Mouse (Mus musculus): Measurements from ENCODE around the gene Gm4869.
A peak's percentile ranks its signal among the peaks of the same experiment; 100 is the strongest.
"Not testable (repeated sequence)": the region's sequence is repeated elsewhere in the genome, so short reads cannot be mapped to it uniquely, and the experiment has no call there.

Gm4869 gene

DNA sequence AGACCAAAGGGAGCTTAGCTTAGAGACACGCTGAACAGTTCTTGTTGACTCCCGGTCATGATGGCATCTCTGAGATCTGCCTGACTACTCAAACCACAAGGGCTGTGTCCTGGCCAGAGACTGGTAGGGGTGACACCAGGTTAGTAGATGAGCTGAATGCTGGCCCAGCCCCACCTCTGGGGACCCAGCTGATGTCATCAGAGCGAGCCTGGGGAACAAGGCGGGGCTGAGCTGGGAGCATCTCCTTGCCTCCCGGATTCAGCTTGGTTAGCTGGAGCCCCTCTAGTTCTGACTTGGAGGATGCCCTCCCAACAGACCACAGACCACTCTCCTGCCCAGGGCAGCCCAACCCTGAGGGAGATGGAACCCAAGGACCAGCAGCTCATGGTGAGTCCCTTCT is at the start of gene Gm4869:
TSS of gene Gm4869 (plus strand) at position 301 of the 400 bp plus-strand sequence.
- no peak for DNase-seq

DNA sequence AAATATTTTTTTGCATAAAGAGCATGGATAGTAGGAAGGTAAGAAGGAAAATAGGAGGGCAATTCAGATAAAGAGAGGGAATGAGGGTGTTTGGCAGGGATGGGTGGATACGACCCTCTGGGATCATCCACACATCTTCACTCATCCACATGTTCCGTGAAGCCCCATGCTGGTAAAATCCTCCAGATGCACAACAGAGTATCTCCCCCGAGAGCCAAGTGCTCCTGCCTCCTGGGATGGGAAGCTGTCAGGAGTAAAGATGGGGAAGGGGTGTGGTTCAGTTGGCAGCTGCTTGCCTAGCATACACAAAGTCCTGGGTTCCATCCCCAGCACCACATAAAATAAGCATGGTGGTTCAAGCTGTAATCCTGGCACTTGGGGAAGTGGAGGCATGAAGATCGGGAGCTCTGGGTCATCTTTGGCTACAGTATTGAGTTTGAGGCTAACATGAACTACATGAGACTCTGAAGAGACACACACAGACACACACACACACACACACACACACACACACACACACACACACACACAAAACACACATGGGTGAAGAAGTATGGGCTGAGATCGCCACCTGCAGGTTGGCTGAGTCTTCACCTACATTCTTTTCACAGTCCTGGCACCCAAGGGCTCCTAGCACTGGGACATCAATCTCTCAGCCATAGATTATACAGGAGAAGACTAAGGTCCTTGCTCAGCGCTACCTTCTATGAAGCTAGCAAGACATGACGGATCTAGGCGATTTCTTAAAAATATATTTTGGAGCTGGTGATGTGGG is 49.1 kb upstream of the Gm4869 start:
- no peak for DNase-seq

DNA sequence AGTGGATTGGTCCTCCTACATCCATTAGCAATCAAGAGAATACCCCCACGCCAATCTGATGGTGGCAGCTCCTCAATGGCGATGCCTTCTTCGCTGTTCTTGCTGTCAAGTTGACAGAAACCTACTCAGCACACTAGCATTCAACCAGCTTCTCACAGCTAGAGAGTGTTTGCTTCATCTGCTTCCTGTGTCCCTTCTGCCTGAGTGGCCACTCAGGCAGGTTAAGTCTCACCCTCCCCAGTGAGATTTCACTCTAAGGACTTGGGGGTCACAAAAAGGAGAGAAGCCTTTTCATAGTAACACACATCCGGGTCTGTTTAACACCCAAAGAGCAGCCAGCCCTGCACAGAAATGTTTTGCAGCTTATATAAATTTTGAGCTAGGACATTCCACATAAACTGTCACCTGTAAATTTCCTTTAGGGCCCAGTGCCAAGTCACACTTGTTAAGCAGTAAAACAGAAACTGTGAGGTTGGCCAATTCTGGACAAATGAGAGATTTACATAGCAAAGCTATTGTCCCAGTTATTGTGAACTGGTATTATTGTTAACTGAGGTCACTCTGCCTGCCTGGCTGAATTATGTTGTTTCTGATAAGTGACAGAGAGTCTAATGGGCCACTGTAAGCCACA is 42.7 kb upstream of the Gm4869 start:
- no peak for DNase-seq

DNA sequence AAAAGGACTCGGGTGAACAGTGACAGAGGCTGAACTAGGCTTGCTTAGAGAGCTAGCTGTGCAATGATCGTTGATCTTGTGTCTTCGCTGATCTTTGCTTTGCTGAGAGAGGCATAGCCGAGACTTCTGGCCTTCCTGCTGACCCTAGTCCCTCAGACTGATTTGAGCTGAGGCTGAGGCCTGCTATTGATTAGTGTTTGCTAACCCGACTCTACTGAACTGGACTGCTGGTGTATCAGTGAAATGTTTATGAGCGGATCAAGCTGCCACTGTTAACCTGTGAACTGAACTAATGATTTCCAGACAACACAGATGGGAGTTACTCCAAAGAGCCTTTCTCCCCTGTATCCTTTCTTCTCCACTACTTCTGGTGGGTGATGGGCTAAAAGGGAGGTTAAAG is 40.3 kb upstream of the Gm4869 start:
- DNase-seq: no peak

DNA sequence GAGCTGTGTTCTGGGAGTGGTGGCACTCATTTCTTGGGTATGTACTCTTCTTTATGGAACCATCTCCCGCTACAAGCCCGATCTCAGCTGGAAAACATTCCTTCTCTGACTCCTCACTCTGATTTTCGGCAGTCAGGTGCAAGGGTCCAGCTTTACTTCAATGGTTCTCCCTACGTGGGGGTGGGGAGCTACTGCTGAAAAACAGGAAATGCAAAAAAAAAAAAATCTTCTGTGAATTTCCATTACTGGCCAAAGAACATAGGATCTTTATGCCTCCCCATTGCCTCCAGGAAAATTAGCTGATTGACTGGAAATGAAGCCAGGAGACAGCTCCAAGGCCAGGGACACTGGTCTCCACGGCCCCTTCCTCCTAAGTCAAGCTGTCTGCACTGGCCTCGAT is 38.8 kb upstream of the Gm4869 start:
- no peak for DNase-seq

DNA sequence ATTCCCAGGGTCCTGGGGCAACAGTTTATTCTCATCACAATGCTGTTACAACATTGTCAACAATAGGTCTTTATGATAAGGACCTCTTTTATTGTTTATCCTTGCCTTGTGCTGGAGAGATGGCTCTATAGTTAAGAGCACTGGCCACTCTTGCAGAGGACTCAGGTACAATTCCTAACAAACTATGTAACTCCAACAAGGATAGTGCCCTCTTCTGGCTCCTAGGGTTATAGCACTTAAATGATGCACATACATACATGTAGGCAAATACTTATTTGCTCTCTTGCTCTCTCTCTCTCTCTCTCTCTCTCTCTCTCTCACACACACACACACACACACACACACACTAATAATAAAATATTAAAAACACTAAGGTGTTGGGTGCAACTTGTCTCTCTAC is 36.6 kb upstream of the Gm4869 start:
- no peak for DNase-seq

DNA sequence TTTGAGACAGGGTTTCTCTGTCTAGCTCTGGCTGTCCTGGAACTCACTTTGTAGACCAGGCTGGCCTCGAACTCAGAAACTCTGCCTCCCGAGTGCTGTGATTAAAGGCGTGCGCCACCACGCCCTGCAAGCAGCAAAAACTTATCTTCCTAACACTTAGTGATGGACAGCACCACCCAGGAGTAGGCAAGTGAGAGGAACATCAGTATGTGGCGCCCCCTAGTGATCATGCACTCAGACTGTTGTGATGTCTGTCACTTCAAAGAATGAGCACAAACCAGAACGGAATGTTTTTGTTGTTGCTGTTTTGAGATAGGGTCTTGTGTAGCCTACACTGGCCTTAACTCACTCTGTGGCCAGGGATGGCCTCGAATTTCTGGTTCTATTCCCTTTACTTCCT is 34.1 kb upstream of the Gm4869 start:
- no peak for DNase-seq

DNA sequence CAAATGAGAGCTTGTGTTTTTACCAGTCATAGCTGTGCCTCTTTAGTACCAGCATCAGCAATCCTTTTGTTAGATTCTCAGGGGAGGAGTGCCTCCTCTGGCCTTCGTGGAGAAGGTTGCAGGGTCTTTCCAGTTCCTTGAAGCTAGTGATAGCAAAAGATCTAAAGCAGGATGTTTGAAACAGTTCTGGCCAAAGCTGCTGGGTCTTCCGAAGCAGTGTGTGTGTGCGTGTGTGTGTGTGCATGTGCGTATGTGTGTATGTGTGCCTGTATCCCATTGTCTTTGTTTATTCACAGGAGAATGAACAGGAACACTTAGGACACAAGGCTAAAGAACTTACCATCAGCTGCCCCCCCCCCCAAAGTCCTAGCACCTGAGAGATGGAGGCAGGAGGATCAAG is 30.8 kb upstream of the Gm4869 start:
- DNase-seq: no peak

DNA sequence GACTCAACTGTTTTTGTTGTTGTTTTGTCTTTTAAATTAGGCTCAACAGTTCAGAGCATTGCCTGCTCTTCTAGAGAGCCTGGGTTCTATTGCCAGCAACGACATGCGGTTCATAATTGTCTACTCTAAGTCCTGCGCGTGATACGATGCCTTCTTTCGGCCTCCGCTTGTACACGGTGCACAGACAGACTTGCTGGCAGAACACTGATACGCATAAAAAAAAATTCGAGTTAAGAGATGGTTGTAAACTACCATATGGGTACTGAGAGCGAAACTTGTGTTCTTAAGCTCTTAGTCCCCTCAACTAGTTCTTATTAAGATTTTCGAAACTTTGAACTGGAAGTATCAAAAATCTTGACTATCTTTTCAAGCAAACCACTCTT is 27.3 kb upstream of the Gm4869 start:
- no peak for DNase-seq

DNA sequence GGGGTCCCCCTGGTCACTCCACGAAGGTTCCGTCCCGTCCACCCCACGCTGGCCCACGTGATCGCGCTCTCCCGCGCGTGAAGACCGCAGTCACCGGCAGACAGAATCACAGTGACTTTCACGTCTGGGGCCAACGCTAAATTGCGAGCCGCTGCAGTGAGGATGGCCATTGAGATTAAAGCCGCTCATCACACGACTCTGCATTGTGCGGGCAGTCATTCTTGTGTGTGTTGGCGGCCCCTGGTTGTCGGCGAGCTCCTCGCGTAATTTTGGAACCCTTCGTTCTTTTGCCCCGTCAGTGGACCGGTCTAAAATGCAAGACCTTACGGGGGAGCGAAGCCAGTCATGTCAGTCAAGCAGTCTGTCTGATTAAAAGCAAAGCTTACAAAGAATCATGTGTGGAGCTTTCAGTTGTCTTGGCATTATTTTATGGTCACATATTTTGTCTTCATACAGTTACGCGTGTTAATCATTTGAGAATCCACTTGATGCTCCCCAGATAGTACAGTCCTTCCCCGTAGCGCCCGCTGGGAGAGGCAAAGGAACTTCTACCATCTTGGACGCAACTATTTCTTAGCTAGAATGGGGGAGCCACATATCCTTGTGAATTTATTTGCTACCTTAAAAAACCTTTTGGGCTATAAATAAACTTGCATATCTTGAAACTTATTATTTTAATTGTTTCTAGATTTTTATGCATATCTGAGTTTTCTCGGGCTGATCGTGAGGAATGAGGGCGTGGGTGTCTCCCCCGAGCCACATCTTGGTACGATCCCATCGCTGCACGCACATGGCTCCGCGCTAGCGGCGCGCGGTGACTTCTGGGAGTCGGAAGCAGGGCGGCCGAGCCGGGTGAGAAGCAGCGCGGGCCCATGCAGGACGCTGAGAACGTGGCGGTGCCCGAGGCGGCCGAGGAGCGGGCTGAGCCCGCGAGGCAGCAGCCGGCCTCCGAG is 26.7 kb upstream of the Gm4869 start, which contains the start of gene Eif3b:
TSS of gene Eif3b (plus strand) at position 840 of the 953 bp plus-strand sequence.
- peak; percentile 91 for DNase-seq

DNA sequence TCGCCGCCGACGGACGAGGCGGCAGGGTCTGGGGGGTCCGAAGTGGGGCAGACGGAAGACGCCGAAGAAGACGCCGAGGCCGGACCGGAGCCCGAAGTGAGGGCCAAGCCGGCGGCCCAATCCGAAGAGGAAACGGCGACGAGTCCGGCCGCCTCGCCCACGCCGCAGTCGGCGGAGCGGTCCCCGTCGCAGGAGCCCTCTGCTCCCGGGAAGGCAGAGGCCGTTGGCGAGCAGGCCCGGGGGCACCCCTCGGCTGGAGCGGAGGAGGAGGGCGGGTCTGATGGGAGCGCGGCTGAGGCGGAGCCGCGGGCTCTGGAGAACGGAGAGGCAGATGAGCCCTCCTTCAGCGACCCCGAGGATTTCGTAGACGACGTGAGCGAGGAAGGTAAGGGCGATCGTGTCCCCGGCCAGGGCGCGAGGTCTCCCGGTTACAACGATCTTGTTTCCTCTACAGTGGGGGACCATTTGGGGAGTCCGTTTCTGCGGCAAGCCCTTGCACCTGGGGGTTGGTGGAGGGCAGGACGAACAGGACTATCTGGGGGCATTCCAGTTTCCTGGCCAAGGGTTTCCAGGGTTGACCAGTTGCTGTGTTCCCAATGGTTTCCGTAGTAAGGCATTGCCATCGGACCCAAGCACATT is 25.9 kb upstream of the Gm4869 start:
- peak; percentile 29 for DNase-seq

DNA sequence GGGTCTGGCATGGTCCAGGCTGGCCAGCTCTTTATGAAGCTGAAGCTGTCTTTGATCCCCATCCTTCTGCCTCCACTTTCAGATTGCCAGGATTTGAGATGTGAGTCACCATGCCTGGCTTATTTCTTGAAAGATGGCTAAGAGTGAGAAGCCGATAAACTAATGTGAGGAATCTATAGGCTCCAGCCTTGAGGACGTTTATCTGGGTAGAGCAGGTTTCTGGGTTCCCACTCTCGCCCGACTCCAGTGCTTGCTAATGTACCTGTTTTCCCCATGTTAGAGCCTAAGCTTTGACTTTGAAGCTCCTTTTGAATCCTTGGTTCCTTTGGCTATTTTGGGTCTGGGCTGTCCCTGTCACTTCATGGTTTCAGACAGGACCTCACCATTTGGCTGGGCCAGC is 24.8 kb upstream of the Gm4869 start:
- no peak for DNase-seq

DNA sequence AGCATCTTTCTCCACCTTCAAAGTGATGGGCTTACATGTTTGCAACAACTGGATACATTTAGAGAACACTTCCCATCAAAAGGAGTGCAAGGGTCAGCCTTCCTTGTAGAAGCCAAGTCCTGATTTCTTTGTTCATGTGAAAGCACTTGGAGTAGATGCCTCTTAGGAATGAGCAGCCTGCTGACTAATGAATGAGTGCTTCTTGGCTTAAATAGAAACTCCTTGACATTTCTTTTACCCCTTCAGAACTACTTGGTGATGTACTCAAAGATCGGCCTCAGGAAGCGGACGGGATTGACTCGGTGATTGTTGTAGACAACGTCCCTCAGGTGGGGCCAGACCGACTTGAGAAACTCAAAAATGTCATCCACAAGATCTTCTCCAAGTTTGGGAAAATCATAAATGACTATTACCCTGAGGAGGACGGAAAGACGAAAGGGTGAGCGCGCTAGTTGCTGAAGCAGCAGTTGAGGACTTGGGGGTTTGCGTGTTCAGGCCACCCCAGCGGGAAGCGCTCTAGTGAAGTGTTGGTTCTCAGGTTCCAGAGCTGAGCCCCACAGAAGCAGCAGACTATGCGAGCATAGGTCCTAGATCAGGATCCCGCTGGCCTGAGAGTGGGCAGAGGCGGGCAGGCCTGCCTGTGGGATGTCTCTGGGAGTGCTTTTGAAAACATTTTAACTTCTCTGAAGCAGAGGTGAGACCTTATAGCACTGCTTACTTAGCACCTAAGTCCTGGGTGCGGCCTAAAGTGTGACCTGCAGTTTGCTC is 20.2 kb upstream of the Gm4869 start:
- no peak for DNase-seq

DNA sequence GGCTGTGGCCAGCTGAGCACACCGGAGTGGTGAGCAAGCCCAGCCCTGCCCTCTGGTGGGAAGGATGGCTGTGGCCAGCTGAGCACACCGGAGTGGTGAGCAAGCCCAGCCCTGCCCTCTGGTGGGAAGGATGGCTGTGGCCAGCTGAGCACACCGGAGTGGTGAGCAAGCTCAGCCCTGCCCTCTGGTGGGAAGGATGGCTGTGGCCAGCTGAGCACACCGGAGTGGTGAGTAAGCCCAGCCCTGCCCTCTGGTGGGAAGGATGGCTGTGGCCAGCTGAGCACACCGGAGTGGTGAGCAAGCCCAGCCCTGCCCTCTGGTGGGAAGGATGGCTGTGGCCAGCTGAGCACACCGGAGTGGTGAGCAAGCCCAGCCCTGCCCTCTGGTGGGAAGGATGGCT is 6.3 kb upstream of the Gm4869 start:
- DNase-seq: not testable (repeated sequence)

DNA sequence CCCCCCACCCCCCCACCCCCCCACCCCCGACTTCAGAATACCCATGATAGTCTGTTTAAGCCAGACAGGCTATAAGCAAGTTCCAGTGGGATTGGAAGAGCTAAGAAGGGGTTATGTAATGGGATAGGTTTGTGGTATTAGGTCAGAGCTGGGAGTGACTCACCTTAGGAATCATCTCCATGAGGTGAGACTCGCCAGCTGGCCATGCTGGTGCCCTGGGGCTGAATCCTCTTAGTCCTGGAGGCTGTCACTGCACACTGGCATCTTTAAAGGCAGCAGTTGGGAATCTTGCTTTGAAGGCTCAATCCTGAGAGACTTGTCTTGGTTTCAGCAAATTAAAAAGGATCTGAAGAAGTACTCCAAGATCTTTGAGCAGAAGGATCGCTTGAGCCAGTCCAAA is 4.0 kb upstream of the Gm4869 start:
- DNase-seq: peak; percentile 55

DNA sequence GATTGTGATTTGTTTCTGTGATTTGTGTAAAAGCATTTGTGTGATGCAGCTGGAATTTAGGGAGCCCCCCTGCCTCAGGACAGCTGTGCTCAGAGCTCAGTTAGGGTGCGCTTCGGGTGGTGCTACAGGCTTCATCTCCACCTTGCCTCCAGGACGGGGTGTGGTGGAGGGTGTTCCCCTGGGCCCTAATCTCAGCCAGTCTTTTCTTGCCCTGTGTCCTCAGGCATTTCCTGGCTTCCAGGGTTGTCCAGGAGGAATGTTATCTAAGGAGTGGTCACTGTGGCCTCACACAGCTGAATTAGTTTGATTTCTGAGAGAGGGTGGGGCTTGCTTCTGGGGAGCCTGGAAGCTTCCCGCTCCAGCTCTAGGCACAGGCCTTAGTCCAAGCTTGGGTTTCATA is 1.4 kb upstream of the Gm4869 start:
- DNase-seq: no peak

DNA sequence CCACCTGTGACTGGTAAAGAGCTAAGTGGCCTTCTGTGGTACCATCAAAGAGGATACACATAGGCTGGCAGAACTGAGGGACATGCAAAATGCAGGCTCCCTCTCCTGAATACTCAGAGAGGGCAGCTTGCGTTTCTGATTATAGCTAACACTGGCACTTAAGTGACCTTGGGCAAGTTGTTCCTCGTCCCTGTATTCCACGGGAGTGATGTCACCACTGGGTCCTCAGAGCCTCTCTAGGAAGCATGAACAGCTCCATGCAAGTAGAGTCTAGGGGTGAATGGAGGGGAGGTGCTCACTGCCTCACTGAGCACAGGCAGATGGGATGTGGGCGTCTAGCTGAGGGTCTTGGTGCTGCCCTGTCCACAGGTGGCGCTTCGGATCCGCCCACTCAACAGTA is 609 bp downstream of the Gm4869 start:
- no peak for DNase-seq

DNA sequence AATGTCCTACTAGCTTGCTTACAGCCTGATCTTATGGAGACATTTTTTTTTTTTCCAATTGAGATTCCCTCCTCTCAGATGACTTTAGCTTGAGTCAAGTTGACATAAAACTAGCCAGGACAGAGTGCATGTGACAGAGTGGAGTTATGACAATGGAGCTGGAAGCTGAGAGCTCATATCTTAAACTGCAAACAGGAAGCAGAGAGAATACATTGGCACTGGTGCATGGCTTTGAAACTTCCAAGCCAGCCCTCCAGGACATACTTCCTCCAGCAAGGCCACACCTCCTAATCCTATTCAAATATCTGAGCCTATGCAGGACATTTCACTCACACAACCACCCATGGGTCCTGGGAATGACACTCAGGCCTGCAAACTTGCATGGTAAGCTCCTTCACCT is 9.0 kb downstream of the Gm4869 start:
- DNase-seq: no peak

DNA sequence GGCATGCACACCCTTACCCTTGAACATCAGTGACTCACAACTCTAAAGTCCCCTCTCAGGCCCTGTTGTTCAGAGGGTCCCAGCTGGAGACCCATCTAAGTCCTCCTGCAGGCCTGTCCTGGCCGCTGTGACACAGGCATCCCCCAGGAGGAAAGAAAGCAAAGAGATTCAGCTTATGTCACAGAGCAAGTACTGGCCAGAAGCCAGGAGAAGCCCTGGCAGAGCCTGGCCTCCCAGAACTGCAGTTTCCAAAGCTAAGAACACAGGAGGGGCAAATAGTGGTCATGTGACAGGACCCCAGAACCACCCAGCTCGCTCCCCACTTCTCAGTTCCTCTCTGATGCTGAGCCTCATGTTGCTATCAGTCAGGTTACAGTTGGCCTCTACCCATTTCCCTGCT is 10.0 kb downstream of the Gm4869 start:
- no peak for DNase-seq

DNA sequence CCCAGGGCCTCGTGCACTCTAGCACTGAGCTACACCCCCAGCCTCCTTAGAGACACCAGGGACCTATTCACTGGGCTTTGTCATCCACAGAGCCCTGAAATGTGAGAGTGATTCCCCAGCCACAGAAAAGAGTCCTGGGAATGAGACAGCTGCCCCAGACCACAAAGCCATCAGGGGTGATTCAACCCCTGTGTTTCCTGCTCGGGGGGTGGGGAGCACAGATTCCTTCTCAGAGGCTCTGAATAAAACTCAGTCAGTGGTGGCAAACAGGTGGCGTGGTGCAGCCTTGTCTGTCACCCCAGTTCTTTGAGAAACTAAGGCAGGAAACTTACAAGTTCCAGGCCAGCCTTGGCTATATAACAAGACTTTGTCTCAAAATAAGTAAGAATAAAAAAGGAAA is 16.0 kb downstream of the Gm4869 start:
- no peak for DNase-seq

DNA sequence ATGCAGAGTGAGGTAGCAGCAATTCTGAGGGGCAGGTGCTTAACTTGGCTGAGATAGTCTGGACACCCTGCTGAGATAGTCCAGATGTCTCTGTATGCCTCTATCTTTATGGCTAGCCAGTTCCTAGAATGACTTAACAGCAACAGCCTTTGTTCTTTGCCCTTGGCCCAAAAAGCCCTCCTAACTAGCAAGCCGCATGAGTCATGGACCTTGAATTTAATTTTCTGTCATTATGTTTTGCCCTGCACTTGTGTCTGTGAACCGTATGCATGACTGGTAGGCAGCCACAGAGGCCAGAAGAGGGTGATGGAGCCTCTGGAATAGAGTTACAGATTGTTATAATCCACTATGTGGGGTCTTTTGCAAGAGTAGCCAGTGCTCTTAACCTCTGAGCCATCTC is 17.7 kb downstream of the Gm4869 start:
- not testable (repeated sequence) for DNase-seq

DNA sequence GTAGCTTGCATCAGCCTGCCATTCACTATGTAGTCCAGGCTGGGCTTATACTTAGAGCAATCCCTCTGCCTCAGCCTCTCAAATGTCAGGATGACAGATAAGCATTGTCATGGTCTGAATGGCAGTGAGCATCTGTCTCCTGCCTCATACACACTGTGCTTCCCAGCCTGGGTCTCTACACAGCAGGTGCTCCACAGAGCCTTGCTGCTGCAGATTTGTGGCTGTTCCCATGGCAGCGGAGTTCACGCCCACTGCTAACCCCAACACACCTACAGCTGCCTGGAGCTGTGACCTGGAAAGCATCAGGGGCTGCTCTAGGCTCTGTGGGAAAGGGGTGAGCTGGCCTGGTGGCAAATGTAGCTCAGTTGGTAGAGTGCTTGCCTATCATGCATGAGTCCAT is 19.5 kb downstream of the Gm4869 start:
- DNase-seq: no peak

Data from cerebellum, adult 9-11 months (tissue).